Mouse (Mus musculus): ENCODE measurements around the gene Mbd6.

DNA sequence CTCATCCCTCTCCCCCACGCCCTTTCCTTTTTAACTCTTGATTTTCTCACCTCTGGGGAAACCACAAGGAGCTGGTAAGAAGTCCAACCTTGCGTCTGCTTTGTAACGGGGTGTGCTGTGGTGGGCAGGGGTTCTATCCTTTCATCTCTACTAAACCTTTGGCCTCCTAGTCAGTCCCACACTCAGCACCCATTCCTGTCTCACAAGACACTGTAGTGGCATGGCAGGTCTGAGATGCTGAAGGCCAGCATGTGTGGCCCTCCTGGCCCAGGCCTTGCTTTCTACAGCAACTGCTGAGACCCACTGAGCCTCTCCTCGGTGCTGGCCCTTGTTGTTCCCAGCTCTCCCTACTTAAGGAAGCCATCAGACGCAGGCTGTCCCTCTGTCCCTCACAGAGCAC, 16.4 kb downstream of the Mbd6 start:
- TF ChIP-seq POLR2A (IDR thresholded peaks at IDR 0.05; ENCODE audit: borderline replicate concordance, extremely low read depth, insufficient read depth, insufficient read length, poor library complexity, severe bottlenecking), result no peak
- TF ChIP-seq CTCF (IDR thresholded peaks at IDR 0.05; ENCODE audit: borderline replicate concordance, extremely low read depth, insufficient read depth, insufficient read length), result no peak
